Mouse (Mus musculus): ENCODE data around the gene Hoxd4. TPM values are rescaled to one million over a fixed set of nuclear protein-coding genes. Genes with fewer than 3 reads are reported as not detected.

Hoxd4 gene
- polyA plus RNA-seq, 1 experiment from 2014 or later = 11.2 TPM

DNA sequence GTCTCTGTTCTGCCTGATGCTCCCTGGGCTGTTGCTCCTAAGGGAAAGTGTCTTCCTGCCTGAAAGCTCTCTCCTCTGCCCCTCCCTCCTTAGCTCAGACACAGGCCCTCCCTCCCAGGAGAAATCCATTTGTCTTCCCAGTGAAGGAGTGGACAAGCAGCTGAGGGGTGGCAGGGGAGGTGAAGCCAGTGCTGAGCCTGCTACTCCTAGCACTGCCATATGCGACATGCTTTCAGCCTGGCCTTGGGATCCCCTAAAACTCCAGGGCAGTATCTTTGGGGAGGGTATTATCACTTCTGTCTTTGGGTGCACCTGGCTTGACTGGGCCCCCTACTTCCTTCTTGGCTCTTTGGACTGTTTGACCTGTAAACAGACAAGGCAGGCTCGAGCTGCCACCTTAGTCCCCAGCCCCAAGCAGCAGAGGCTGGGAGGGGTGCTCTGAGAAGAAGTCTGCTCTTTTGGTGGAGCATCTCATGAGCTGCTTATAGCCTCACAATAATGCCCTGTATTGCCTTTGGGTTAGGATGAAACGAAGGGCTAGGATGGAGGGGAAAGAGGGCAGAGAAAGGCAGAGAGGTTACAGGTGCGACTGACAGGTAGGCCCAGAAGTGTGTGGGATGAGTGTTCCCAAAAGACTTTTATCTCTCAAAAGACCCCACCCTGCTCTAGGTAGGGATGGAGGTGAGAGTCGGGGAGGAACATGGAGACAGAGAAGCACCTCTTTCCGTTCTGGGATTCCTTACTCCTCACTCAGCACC lies 34.0 kb downstream of the Hoxd4 start:
- Histone ChIP-seq H3K4me2 (ENCODE audit: low read depth) (peak overlapping the region; percentile 81), H3K4me3 (ENCODE audit: low read depth, low read length) (peak overlapping the region; percentile 63), H3K36me3 (ENCODE audit: control insufficient read depth, insufficient read depth, low read length) (peaks cover 2% of the 10 kb centered on the region), H3K27ac (ENCODE audit: low read depth, low read length) (peak overlapping the region; percentile 93), H3K27me3 (ENCODE audit: control insufficient read depth, insufficient read depth, low read length) (no peaks in the 10 kb centered on the region), H3K9me3 (ENCODE audit: control insufficient read depth, low read length) (no peaks in the 10 kb centered on the region), H3K4me1 (ENCODE audit: control insufficient read depth, insufficient read depth, low read length) (peaks cover 75% of the 10 kb centered on the region), H3K9ac (ENCODE audit: low read length) (peak overlapping the region; percentile 98)
- WGBS = 8% methylated on average over 6 of the region's 6 CpGs
- DNase-seq (ENCODE audit: low spot score) = peak; percentile 80
- peak; percentile 35; the same call in 1 of the 2 replicates for ATAC-seq (ENCODE audit: insufficient read depth, low FRiP score, low TSS enrichment)

DNA sequence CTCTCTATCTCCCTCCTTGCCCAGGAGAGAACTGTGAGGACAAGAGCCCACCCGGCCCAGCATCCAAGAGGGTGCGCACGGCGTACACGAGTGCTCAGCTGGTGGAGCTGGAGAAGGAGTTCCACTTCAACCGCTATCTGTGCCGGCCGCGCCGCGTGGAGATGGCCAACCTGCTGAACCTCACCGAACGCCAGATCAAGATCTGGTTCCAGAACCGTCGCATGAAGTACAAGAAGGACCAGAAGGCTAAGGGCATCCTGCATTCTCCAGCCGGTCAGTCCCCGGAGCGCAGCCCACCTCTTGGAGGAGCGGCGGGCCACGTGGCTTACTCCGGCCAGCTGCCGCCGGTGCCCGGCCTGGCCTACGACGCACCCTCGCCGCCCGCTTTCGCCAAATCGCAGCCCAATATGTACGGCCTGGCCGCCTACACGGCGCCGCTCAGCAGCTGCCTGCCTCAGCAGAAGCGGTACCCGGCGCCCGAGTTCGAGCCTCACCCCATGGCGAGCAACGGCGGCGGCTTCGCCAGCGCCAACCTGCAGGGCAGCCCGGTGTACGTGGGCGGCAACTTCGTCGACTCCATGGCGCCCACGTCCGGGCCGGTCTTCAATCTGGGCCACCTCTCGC lies 34.7 kb downstream of the Hoxd4 start:
- ATAC-seq (ENCODE audit: insufficient read depth, low FRiP score, low TSS enrichment) (no peak), DNase-seq (ENCODE audit: low spot score) (peak; percentile 56)
- Histone ChIP-seq H3K27ac (ENCODE audit: low read depth, low read length) (peak overlapping the region; percentile 93), H3K9me3 (ENCODE audit: control insufficient read depth, low read length) (no peaks in the 10 kb centered on the region), H3K27me3 (ENCODE audit: control insufficient read depth, insufficient read depth, low read length) (no peaks in the 10 kb centered on the region), H3K9ac (ENCODE audit: low read length) (peak overlapping the region; percentile 98), H3K4me3 (ENCODE audit: low read depth, low read length) (peak overlapping the region; percentile 63), H3K4me1 (ENCODE audit: control insufficient read depth, insufficient read depth, low read length) (peaks cover 75% of the 10 kb centered on the region), H3K4me2 (ENCODE audit: low read depth) (peak overlapping the region; percentile 81), H3K36me3 (ENCODE audit: control insufficient read depth, insufficient read depth, low read length) (peaks cover 2% of the 10 kb centered on the region)
- WGBS = 1% methylated on average over 58 of the region's 58 CpGs

DNA sequence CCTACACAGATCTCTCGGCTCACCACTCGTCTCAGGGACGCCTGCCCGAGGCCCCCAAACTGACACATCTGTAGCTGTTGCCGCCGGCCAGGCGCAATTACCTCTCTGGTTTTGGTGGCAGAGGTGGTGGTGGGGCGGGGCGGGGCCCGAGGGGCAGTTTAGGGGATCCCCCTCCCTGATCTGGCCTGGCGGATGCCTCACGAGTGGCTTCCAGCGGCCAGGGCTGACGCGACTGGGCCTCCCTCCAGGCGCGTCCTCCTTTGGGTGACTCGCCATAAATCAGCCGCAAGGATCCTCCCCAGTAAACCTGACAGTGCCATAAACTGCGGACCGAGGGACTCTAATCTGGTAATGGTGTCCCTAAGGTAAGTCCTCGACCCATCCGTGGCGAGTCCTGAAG lies 35.3 kb downstream of the Hoxd4 start:
- H3K4me1 ChIP-seq (ENCODE audit: control insufficient read depth, insufficient read depth, low read length) = peaks cover 72% of the 10 kb centered on the region
- DNase-seq (ENCODE audit: low spot score) (peak; percentile 80), ATAC-seq (ENCODE audit: insufficient read depth, low FRiP score, low TSS enrichment) (peak; percentile 13; the same call in 1 of the 2 replicates)
- no peaks in the 10 kb centered on the region for H3K9me3 ChIP-seq (ENCODE audit: control insufficient read depth, low read length)
- 2% methylated on average over 24 of the region's 24 CpGs for WGBS
- no peaks in the 10 kb centered on the region for H3K27me3 ChIP-seq (ENCODE audit: control insufficient read depth, insufficient read depth, low read length)
- peak overlapping the region; percentile 81 for H3K4me2 ChIP-seq (ENCODE audit: low read depth)
- H3K4me3 ChIP-seq (ENCODE audit: low read depth, low read length) = peak overlapping the region; percentile 63
- H3K9ac ChIP-seq (ENCODE audit: low read length) = peak overlapping the region; percentile 98
- peak overlapping the region; percentile 93 for H3K27ac ChIP-seq (ENCODE audit: low read depth, low read length)
- peaks cover 2% of the 10 kb centered on the region for H3K36me3 ChIP-seq (ENCODE audit: control insufficient read depth, insufficient read depth, low read length)

DNA sequence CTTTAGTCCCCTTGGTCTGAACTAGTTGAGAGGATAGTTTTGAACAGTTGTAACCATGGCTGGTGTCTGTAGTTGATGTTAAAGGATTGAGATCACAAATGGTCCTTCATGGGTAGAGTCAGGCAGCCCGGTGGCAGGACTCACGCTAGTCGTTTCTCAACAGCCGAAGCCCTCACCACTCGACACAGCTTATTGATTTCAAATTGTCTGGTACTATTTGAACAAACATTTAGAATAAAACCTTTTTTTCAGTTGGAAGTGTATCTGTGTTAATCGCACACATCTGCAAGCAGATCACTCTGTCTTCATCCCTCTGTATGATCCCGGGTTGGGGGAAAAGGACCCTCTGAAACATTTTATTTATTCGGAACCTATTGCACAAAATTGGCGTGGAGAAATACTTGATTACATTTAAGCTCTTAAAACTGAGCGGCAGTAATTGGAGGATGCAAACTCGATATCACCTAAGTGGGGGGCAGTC lies 36.0 kb downstream of the Hoxd4 start:
- no peak for ATAC-seq (ENCODE audit: insufficient read depth, low FRiP score, low TSS enrichment)
- peak; percentile 44 for DNase-seq (ENCODE audit: low spot score)

DNA sequence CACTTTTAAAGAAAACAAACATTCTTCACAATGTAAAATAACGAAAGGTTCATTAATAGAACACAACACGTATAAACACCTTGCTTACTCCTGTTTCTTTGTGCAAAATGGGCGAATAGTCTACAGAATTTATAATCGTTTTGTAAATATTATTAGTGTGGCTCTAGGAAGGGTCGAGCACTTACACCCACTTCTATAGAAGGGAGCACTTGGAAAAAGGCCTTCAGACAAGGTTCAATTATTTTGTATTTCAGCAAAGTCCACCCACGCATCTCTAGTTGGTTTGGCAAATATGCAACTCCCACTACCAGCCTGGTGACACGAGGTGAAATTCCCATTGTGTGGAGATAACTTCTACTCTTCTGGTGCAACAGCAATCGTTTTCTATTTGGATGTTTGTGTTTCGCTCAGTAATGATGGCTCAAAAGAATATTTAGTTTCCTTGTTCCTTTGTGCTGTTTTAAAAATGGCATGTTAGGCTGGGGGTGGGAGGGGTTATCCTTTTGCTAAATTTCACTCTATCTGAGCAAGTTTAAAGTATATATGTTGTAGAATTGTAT lies 36.8 kb downstream of the Hoxd4 start:
- Histone ChIP-seq H3K4me3 (ENCODE audit: low read depth, low read length) (peak overlapping the region; percentile 63), H3K27ac (ENCODE audit: low read depth, low read length) (peak overlapping the region; percentile 93), H3K9me3 (ENCODE audit: control insufficient read depth, low read length) (no peaks in the 10 kb centered on the region), H3K9ac (ENCODE audit: low read length) (peak overlapping the region; percentile 98), H3K27me3 (ENCODE audit: control insufficient read depth, insufficient read depth, low read length) (no peaks in the 10 kb centered on the region), H3K4me2 (ENCODE audit: low read depth) (peak overlapping the region; percentile 81), H3K36me3 (ENCODE audit: control insufficient read depth, insufficient read depth, low read length) (peaks cover 2% of the 10 kb centered on the region), H3K4me1 (ENCODE audit: control insufficient read depth, insufficient read depth, low read length) (peaks cover 81% of the 10 kb centered on the region)
- no peak for DNase-seq (ENCODE audit: low spot score)
- ATAC-seq (ENCODE audit: insufficient read depth, low FRiP score, low TSS enrichment) = no peak
- 8% methylated on average over 9 of the region's 9 CpGs for WGBS

More for the DNA sequence above, 36.0 kb downstream of the Hoxd4 start:
- 3% methylated on average over 11 of the region's 11 CpGs for WGBS
- Histone ChIP-seq H3K27me3 (ENCODE audit: control insufficient read depth, insufficient read depth, low read length) (no peaks in the 10 kb centered on the region), H3K27ac (ENCODE audit: low read depth, low read length) (peak overlapping the region; percentile 93), H3K9me3 (ENCODE audit: control insufficient read depth, low read length) (no peaks in the 10 kb centered on the region), H3K4me1 (ENCODE audit: control insufficient read depth, insufficient read depth, low read length) (peaks cover 76% of the 10 kb centered on the region), H3K9ac (ENCODE audit: low read length) (peak overlapping the region; percentile 98), H3K4me3 (ENCODE audit: low read depth, low read length) (peak overlapping the region; percentile 63), H3K36me3 (ENCODE audit: control insufficient read depth, insufficient read depth, low read length) (peaks cover 2% of the 10 kb centered on the region), H3K4me2 (ENCODE audit: low read depth) (peak overlapping the region; percentile 81)

DNA sequence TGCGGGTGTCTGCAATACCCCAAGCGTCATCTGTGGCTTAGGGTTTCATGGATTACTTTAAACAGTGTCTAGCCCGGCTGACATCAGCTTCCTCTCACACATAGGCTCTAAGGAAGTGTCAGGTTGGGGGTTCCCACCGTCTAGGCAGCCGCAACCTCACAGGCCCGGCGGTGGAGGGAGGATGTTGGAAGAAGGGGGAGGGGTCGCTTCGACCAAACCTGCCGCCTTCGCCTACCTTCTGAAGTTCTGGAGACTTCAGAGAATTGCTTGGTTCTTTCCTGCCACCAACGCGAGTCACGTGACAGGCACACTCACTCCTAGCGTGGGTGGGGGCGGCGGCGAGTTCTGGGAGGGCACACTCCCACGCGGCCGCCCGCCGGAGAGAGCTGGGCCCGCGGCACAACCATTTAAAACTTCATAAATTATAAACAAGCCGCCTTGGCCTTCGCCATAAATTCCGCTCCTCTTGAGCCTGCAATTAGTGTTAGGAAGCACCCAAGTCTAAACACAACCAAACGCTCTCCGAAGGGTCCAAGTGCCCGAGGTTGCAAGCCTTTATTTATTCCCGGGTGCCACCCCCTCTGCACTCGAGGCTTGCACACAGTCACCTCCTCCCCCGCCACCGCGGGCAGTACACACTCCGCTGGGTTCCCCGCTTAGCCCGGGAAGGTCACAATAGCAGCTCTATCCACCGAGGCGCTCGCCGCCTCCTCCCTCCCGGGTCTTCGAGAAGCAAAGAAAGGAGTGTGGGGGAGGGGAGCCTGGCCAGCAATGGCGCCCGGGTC lies 37.8 kb downstream of the Hoxd4 start:
- peak overlapping the region; percentile 93 for H3K27ac ChIP-seq (ENCODE audit: low read depth, low read length)
- DNase-seq (ENCODE audit: low spot score) (peak; percentile 93), ATAC-seq (ENCODE audit: insufficient read depth, low FRiP score, low TSS enrichment) (peak; percentile 83)
- WGBS = under 1% methylated on average over 47 of the region's 47 CpGs
- no peaks in the 10 kb centered on the region for H3K27me3 ChIP-seq (ENCODE audit: control insufficient read depth, insufficient read depth, low read length)
- H3K4me2 ChIP-seq (ENCODE audit: low read depth) = peak overlapping the region; percentile 81
- H3K4me1 ChIP-seq (ENCODE audit: control insufficient read depth, insufficient read depth, low read length) = peaks cover 71% of the 10 kb centered on the region
- H3K4me3 ChIP-seq (ENCODE audit: low read depth, low read length) = peak overlapping the region; percentile 63
- no peaks in the 10 kb centered on the region for H3K9me3 ChIP-seq (ENCODE audit: control insufficient read depth, low read length)
- peak overlapping the region; percentile 78 for H3K9ac ChIP-seq (ENCODE audit: low read length)
- no peaks in the 10 kb centered on the region for H3K36me3 ChIP-seq (ENCODE audit: control insufficient read depth, insufficient read depth, low read length)

DNA sequence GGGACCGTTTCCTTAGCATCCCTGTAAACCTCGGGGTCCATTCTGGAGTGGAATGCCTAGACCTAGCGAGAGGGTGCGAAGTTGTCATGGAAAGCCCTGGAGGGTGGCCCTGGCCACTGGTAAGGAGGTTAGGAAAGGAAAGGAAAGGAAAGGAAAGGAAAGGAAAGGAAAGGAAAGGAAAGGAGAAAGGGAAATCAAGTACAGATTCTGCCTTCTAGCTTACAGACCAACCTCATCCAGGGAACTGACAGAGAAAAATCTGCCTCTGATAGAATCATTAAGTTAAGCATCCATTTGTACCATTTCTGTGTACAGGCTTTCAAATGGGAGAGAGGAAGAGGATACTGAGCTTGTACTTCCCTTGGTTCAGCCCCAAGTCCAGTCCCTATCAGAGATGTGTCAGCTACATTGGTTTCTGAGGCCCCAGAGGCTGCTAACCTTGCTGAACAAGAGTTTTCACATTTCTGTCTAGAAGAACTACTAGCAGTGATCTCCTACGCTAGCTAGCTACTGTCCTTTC lies 39.1 kb downstream of the Hoxd4 start:
- peak overlapping the region; percentile 93 for H3K27ac ChIP-seq (ENCODE audit: low read depth, low read length)
- H3K36me3 ChIP-seq (ENCODE audit: control insufficient read depth, insufficient read depth, low read length) = no peaks in the 10 kb centered on the region
- H3K9me3 ChIP-seq (ENCODE audit: control insufficient read depth, low read length) = no peaks in the 10 kb centered on the region
- no peak for ATAC-seq (ENCODE audit: insufficient read depth, low FRiP score, low TSS enrichment)
- H3K4me2 ChIP-seq (ENCODE audit: low read depth) = peak overlapping the region; percentile 81
- peak overlapping the region; percentile 78 for H3K9ac ChIP-seq (ENCODE audit: low read length)
- peak overlapping the region; percentile 63; the same call in 1 of the 2 replicates for H3K4me3 ChIP-seq (ENCODE audit: low read depth, low read length)
- H3K4me1 ChIP-seq (ENCODE audit: control insufficient read depth, insufficient read depth, low read length) = peaks cover 59% of the 10 kb centered on the region
- DNase-seq (ENCODE audit: low spot score) = no peak
- WGBS = 41% methylated on average over 5 of the region's 5 CpGs
- no peaks in the 10 kb centered on the region for H3K27me3 ChIP-seq (ENCODE audit: control insufficient read depth, insufficient read depth, low read length)

DNA sequence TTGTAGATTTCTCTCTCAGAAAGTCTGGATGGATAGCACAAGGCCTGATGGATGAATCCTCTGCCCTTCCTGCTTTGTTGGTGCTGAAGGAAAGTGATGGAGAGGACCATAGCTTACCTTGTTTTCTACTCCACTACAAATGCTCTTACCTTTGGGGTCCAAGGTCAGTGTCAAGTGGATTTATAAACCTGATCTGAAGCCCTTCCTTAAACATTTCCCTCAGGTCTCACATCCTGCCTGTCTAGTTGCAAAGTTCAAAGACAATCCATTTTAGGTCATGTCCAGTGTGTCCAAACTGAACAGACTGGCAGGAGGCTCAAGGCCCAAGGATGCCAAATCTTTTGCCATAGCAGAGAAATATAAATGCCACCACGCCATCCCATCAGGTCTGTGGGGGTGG lies 40.1 kb downstream of the Hoxd4 start:
- no peaks in the 10 kb centered on the region for H3K36me3 ChIP-seq (ENCODE audit: control insufficient read depth, insufficient read depth, low read length)
- peak overlapping the region; percentile 51 for H3K4me2 ChIP-seq (ENCODE audit: low read depth)
- DNase-seq (ENCODE audit: low spot score) = no peak
- no peaks in the 10 kb centered on the region for H3K9me3 ChIP-seq (ENCODE audit: control insufficient read depth, low read length)
- no peaks in the 10 kb centered on the region for H3K27me3 ChIP-seq (ENCODE audit: control insufficient read depth, insufficient read depth, low read length)
- H3K4me1 ChIP-seq (ENCODE audit: control insufficient read depth, insufficient read depth, low read length) = peaks cover 48% of the 10 kb centered on the region
- WGBS = 78% methylated on average over 1 of the region's 1 CpGs
- no peak for ATAC-seq (ENCODE audit: insufficient read depth, low FRiP score, low TSS enrichment)
- peak overlapping the region; percentile 82 for H3K9ac ChIP-seq (ENCODE audit: low read length)
- peak overlapping the region; percentile 97 for H3K27ac ChIP-seq (ENCODE audit: low read depth, low read length)
- no peak overlapping the region for H3K4me3 ChIP-seq (ENCODE audit: low read depth, low read length)

Measured in neural tube, embryonic 11.5 days (tissue).